Mouse (Mus musculus): ENCODE measurements around the gene Taf11. TPM values are rescaled to one million over a fixed set of nuclear protein-coding genes. Genes with fewer than 3 reads are reported as not detected.
A peak's percentile ranks its signal among the peaks of the same experiment; 100 is the strongest.

Gene Taf11
- polyA plus RNA-seq, 1 experiment from 2014 or later, result 60.9 TPM

DNA sequence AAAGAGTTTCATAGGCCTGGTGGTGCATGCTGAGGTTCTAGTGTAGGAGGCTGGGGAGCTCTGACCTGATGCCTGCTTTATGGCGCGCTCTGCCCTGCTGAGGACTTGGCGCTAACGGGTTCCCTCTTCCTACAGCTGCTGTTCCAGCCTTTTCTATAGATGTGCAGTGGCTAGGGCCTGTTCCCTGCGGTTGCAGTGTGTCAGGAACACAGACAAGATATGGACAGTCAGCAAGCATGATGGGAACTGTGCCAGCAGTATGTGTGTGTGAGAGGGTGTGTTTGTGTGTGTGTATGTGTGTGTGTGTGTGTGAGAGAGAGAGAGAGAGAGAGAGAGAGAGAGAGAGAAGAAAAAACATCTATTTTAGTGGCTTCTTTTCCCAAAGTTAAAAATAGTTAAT is 29.4 kb upstream of the Taf11 start:
- no peak for ATAC-seq (ENCODE audit: insufficient number of reproducible peaks, low FRiP score, low TSS enrichment, low read depth)
- Histone ChIP-seq H3K4me2 (no peak overlapping the region), H3K4me3 (no peak overlapping the region), H3K4me1 (peaks cover 61% of the 10 kb centered on the region), H3K27ac (peak overlapping the region; percentile 22), H3K27me3 (no peaks in the 10 kb centered on the region), H3K9ac (no peak overlapping the region), H3K36me3 (no peaks in the 10 kb centered on the region), H3K9me3 (no peaks in the 10 kb centered on the region)
- WGBS, result 57% methylated on average over 5 of the region's 5 CpGs

DNA sequence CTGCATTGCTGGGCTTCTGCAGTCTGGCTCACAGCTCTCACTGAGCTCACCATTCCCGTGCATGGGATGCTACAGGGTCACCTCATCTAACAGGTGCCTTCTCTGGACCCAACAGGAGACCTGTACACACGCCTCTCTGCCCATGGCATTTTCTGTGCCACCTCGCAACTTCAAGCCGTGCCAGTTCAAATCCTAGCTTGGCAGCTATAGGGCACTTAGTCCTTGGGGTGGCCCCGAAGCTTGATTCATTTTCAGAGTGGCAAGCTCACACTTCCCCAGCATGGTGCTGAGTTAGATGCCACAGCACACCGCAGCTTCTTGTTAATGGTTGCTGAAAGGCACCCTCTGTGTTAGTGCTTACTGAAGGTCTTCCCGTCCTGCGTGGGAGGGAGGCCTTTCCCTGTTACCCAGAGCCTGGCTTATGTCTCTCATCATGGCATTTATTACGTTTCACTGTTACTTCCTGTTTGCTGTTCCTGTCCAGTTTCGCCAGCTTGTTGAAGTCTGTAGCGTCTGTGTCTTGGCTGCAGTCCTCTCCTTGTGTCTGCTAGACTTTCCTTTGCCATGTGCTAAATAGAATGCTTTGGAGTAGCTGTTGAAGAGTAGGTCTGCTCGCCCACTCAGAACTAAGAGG is 28.6 kb upstream of the Taf11 start:
- H3K27me3 ChIP-seq, result no peaks in the 10 kb centered on the region
- peaks cover 61% of the 10 kb centered on the region for H3K4me1 ChIP-seq
- H3K27ac ChIP-seq, result peak overlapping the region; percentile 22
- H3K9ac ChIP-seq, result no peak overlapping the region
- no peaks in the 10 kb centered on the region; the same call in 1 of the 2 replicates for H3K36me3 ChIP-seq
- no peaks in the 10 kb centered on the region for H3K9me3 ChIP-seq
- no peak overlapping the region for H3K4me2 ChIP-seq
- no peak overlapping the region for H3K4me3 ChIP-seq
- WGBS, result 47% methylated on average over 12 of the region's 12 CpGs
- no peak for ATAC-seq (ENCODE audit: insufficient number of reproducible peaks, low FRiP score, low TSS enrichment, low read depth)

DNA sequence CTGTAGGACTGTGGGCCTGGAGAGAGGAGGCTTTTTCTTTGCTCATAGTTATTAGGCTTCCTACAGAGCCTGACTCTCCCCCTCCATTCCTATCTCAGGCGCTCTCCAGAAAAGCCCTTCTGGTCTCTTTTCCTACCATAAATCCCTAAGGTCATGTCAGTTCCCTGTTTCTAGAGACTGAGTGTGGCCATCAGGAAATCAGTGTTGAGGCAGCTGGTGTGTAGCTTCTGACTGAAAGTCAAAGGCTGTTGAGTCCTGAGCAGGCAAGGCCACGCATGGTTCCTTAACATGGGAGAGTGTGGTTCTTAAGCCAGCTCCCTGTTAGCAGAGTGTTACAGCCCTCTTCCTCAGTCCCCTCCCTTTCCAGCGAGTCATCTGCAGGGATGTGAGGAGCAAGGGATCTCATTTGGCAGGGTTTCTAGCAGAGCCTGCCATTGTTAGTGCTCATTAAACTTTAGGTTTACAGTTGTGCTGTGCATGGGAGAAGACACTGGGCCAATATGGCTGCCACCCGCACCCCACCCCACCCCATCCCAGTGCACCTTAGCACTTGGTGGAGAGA is 27.5 kb upstream of the Taf11 start:
- Histone ChIP-seq H3K27ac (peak overlapping the region; percentile 43; the same call in 1 of the 2 replicates), H3K4me3 (no peak overlapping the region), H3K4me2 (no peak overlapping the region), H3K36me3 (no peaks in the 10 kb centered on the region; the same call in 1 of the 2 replicates), H3K4me1 (peaks cover 62% of the 10 kb centered on the region), H3K27me3 (no peaks in the 10 kb centered on the region), H3K9ac (no peak overlapping the region), H3K9me3 (no peaks in the 10 kb centered on the region)
- no peak for ATAC-seq (ENCODE audit: insufficient number of reproducible peaks, low FRiP score, low TSS enrichment, low read depth)
- WGBS, result 73% methylated on average over 4 of the region's 4 CpGs

DNA sequence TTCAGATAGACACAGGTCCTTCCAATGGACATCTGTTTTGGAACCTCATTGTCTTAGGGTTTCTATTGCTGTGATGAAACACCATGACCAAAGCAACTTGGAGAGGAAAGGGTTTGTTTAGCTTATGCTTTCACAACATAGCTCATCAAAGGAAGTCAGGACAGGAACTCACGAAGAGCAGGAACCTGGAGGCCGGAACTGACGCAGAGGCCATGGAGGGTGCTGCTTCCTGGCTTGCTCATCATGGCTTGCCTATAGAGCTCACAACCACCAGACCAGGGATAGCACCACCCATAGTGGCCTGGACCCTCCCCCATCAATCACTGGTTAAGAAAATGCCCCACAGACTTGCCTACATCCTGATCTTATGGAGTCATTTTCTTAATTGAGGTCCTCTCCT is 25.4 kb upstream of the Taf11 start:
- H3K4me1 ChIP-seq, result peaks cover 43% of the 10 kb centered on the region
- no peak overlapping the region for H3K4me2 ChIP-seq
- no peak for ATAC-seq (ENCODE audit: insufficient number of reproducible peaks, low FRiP score, low TSS enrichment, low read depth)
- H3K36me3 ChIP-seq, result no peaks in the 10 kb centered on the region; the same call in 1 of the 2 replicates
- H3K9ac ChIP-seq, result no peak overlapping the region
- no peaks in the 10 kb centered on the region for H3K9me3 ChIP-seq
- no peaks in the 10 kb centered on the region for H3K27me3 ChIP-seq
- no peak overlapping the region for H3K27ac ChIP-seq
- no peak overlapping the region for H3K4me3 ChIP-seq
- WGBS, result 87% methylated on average over 3 of the region's 3 CpGs

DNA sequence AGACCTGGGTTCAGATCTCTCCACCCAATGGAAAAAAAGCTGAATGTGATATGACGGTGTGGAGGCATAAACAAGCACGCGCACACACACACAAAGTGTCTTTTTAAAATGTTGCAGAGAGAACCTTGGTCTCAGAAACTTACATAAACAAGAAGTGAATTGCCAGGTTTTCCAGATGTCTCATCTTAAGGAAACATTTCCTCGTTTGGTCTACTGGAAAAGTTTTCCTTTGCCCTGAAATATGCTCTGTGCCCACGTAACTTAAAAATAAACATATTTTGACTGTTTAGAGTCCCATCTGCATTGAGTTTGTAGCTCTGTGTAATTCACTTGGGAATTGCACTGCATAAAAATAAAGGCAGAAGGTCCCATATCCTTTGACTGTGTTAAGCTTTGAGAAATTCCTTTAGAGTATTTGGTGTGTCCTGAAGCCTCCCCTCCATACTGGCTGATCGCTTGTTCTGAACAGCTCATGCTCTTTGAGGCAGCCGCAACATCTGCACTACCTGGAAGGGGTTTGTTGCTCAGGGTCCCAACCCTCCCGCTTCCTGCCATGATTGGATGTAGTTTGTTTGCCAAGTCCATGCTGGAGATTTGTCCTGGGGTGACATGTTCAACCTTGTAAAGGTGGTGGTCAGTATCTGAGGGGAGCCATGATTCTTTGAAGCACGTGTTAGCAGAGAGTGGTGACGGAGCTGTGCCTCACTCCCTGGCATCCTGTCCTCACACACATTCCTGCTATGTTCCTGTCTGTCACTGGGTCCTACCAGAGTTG is 24.7 kb upstream of the Taf11 start:
- Histone ChIP-seq H3K9ac (no peak overlapping the region), H3K4me3 (no peak overlapping the region), H3K4me1 (peaks cover 36% of the 10 kb centered on the region), H3K9me3 (no peaks in the 10 kb centered on the region), H3K27ac (no peak overlapping the region), H3K4me2 (no peak overlapping the region), H3K27me3 (no peaks in the 10 kb centered on the region), H3K36me3 (no peaks in the 10 kb centered on the region; the same call in 1 of the 2 replicates)
- ATAC-seq (ENCODE audit: insufficient number of reproducible peaks, low FRiP score, low TSS enrichment, low read depth), result no peak
- 75% methylated on average over 10 of the region's 10 CpGs for WGBS

DNA sequence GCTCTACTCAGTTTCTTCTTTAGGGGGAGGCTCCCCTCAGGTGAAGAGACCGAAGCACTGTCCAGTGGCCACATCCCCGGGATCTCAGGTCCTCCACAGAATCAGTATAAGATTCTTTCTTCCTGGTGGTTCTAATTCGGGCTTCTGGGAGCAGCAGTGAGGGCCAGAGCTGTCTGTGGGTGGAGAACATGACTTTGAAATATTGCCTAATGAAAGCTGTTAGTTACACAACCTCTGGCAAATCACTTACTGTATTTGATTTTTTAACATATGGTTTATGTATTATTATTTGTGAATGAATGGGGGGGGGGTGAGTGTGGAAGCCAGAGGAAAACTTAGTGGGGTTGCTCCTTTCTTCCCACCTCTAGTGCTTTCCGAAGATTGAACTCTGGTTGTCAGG is 22.2 kb upstream of the Taf11 start:
- H3K9ac ChIP-seq, result no peak overlapping the region
- no peak overlapping the region for H3K4me2 ChIP-seq
- H3K27ac ChIP-seq, result no peak overlapping the region
- no peaks in the 10 kb centered on the region for H3K9me3 ChIP-seq
- H3K27me3 ChIP-seq, result no peaks in the 10 kb centered on the region
- no peak for ATAC-seq (ENCODE audit: insufficient number of reproducible peaks, low FRiP score, low TSS enrichment, low read depth)
- no peak overlapping the region for H3K4me3 ChIP-seq
- WGBS, result 74% methylated on average over 4 of the region's 4 CpGs
- peaks cover 14% of the 10 kb centered on the region for H3K4me1 ChIP-seq
- H3K36me3 ChIP-seq, result no peaks in the 10 kb centered on the region; the same call in 1 of the 2 replicates

DNA sequence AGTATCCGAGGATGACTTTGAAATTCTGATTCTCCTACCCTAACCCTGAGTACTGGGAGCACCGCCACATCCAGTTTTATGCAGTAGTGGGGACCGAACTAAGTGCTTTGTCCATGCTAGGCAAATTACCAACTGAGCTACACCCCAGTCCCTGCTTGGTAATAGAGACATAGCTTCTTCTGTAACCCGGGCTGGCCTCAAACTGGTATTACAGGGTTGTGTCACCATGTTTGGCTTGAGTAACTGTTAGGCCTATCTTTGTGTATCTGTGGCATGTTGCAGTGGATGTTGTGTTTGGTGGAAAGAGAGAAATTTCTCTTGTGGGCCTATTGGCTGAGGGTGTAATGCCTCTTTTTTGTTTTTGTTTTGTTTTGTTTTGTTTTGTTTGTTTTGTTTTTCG is 20.6 kb upstream of the Taf11 start:
- Histone ChIP-seq H3K4me3 (no peak overlapping the region), H3K36me3 (no peaks in the 10 kb centered on the region; the same call in 1 of the 2 replicates), H3K27ac (no peak overlapping the region), H3K4me2 (no peak overlapping the region), H3K4me1 (peaks cover 24% of the 10 kb centered on the region), H3K27me3 (no peaks in the 10 kb centered on the region), H3K9ac (no peak overlapping the region), H3K9me3 (no peaks in the 10 kb centered on the region)
- no peak for ATAC-seq (ENCODE audit: insufficient number of reproducible peaks, low FRiP score, low TSS enrichment, low read depth)
- 83% methylated on average over 5 of the region's 5 CpGs for WGBS

DNA sequence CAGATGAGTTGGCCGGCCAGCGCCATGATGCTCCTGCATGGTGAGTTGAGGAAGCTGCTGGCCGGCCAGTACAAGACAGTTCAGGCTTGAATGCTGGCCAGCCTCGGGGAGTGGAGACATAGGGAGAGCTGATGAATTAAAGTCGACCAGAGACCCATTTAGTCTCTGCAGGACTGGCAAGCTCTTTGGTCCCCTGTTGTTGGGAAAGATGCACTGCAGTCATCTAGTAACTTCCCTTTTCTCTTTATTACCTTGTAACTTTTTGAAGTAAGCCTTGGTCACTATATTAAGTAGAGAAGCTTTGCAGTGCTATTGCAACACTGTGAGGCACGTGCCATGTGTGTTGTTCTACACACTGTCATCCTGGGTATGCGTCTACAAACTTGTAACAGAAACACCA is 15.9 kb upstream of the Taf11 start:
- no peak overlapping the region for H3K4me2 ChIP-seq
- WGBS, result 64% methylated on average over 7 of the region's 7 CpGs
- H3K27ac ChIP-seq, result no peak overlapping the region
- no peaks in the 10 kb centered on the region for H3K36me3 ChIP-seq
- ATAC-seq (ENCODE audit: insufficient number of reproducible peaks, low FRiP score, low TSS enrichment, low read depth), result no peak
- H3K9me3 ChIP-seq, result no peaks in the 10 kb centered on the region
- H3K27me3 ChIP-seq, result no peaks in the 10 kb centered on the region
- no peak overlapping the region for H3K4me3 ChIP-seq
- H3K9ac ChIP-seq, result no peak overlapping the region
- H3K4me1 ChIP-seq, result peaks cover 41% of the 10 kb centered on the region

DNA sequence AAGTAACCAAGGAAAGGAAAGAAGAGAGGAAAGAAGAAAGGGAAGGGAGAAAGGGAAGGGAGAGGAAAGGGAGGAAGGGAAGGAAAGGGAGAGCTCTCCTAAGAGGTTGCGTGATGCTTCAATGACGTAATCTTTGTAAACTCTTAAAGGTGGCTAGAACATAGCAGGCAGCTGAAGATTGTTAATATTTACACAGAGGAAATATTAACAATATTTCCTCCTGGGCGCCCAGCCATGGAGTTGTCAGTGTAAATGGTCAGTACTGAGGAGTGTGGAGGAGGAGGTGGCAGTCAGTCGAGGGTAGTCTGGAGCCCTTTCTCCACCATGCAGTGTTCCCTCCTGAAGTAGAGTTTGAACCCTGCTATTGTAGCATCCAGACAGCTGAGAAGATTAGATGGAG is 15.4 kb upstream of the Taf11 start:
- H3K27ac ChIP-seq, result no peak overlapping the region
- WGBS, result 77% methylated on average over 4 of the region's 4 CpGs
- H3K9me3 ChIP-seq, result no peaks in the 10 kb centered on the region
- H3K4me3 ChIP-seq, result no peak overlapping the region
- H3K27me3 ChIP-seq, result no peaks in the 10 kb centered on the region
- no peak for ATAC-seq (ENCODE audit: insufficient number of reproducible peaks, low FRiP score, low TSS enrichment, low read depth)
- no peaks in the 10 kb centered on the region for H3K36me3 ChIP-seq
- peaks cover 41% of the 10 kb centered on the region for H3K4me1 ChIP-seq
- H3K9ac ChIP-seq, result no peak overlapping the region
- H3K4me2 ChIP-seq, result no peak overlapping the region

DNA sequence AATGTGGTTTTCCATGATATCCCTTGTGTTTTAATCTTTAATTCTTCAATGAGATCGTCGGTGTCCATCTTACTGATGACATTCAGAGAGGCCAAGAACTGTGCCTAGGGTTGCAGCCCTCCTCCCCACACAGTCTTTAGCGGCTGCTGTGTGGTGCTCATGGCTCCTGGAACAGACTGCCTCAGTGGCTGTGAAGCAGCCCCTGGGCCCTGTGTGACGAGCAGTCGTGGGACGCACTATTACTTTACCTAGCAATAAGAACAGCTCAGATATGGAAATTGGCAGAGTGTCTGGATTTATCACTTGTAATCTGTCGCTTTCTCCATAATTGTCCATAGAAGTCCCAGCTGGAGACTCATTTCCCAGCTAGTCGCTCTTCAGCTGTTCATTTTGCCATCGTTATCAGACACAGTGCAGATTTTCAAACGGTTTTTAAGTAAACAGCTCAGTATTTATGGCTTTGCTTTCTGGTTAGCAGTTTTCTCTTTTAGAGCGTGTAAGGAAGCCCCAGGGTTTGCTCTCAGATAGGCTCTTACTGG is 12.6 kb upstream of the Taf11 start:
- ATAC-seq (ENCODE audit: insufficient number of reproducible peaks, low FRiP score, low TSS enrichment, low read depth), result no peak
- Histone ChIP-seq H3K9ac (no peak overlapping the region), H3K27ac (no peak overlapping the region), H3K9me3 (no peaks in the 10 kb centered on the region), H3K4me2 (no peak overlapping the region), H3K27me3 (no peaks in the 10 kb centered on the region), H3K36me3 (no peaks in the 10 kb centered on the region), H3K4me1 (peaks cover 41% of the 10 kb centered on the region), H3K4me3 (no peak overlapping the region)
- 75% methylated on average over 11 of the region's 11 CpGs for WGBS

DNA sequence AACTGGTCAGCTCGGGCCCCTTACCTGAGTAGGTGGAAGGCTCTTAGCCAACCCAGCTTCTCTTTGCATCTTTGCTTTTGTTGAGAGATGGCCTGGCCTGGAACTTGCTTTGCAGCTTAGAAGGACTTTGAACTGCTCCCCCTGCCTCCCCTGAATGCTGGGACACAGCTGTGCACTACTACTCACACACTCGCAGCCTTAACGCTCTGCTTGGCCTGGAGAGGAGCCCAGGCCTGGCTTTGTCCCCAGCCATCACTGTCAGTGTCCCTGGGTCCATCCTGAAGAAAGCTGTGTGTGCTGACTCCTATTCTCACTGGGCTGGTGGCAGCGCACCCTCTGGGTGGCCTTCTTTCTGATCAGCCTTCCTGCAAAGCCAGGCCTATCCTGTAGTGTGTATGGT is 11.0 kb upstream of the Taf11 start:
- no peak overlapping the region for H3K4me3 ChIP-seq
- H3K4me1 ChIP-seq, result peaks cover 29% of the 10 kb centered on the region
- no peaks in the 10 kb centered on the region for H3K9me3 ChIP-seq
- no peak overlapping the region for H3K9ac ChIP-seq
- no peaks in the 10 kb centered on the region for H3K36me3 ChIP-seq
- WGBS, result 67% methylated on average over 4 of the region's 4 CpGs
- H3K27ac ChIP-seq, result peak overlapping the region; percentile 22; the same call in 1 of the 2 replicates
- H3K27me3 ChIP-seq, result no peaks in the 10 kb centered on the region
- no peak for ATAC-seq (ENCODE audit: insufficient number of reproducible peaks, low FRiP score, low TSS enrichment, low read depth)
- H3K4me2 ChIP-seq, result no peak overlapping the region

DNA sequence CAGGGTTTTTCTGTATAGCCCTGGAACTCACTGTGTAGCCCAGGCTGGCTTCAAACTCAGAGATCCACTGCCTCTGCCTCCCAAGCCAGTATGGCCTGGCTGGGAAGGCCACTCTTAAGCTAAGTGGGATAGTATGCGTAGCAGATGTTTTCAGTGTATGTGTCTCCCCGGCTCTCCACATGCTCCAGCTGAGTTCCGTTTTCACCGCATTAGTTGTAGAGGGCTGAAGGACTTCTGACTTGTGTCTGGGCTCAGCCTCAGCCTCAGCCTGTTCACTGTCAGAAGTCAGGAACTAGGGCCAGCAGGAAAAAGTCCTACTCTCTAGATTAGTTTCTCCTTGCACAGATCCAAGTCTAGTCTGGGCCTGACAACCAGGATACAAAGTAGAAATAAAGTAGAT is 6.7 kb upstream of the Taf11 start:
- Histone ChIP-seq H3K4me1 (peaks cover 10% of the 10 kb centered on the region), H3K27me3 (no peaks in the 10 kb centered on the region), H3K9ac (no peak overlapping the region), H3K4me3 (no peak overlapping the region), H3K4me2 (no peak overlapping the region), H3K27ac (no peak overlapping the region), H3K9me3 (no peaks in the 10 kb centered on the region), H3K36me3 (peaks cover 7% of the 10 kb centered on the region; the same call in 1 of the 2 replicates)
- ATAC-seq (ENCODE audit: insufficient number of reproducible peaks, low FRiP score, low TSS enrichment, low read depth), result no peak
- WGBS, result 47% methylated on average over 4 of the region's 4 CpGs
